Comparison of ENCODE assay signal across 37 mouse cellular contexts in the genomic region with DNA sequence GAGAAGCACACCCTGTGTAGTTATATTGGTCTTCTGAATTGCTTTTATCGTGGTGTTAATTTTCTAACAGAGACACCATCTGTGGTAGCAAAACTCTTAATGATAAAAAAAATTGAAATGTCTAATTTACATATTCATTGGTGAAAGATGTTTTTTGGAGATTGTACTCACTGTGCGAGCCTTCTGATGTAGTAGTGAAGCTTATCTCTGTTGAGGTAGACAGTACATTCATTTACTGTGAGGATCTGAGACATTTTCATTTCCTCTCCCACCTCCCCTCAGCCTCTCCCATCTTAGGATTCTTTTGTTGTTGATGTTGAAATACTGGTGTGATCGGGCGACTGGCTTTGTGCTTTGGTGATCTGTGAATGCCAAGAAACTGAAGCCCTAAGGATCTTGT. TPM values are rescaled to one million over a fixed set of nuclear protein-coding genes. Genes with fewer than 3 reads are reported as not detected.
DNase-seq lines count a peak whose midpoint lies in the region; ATAC-seq and TF ChIP-seq lines count a peak whose summit lies in the region.
"Had no signal": no experiment of that assay in that cellular context is flagged by ENCODE, and none has a peak within 500 bp of the region (broad histone marks: within the 10 kb centered on the region; RNA-seq: fewer than 3 reads in every experiment).

No protein-coding gene starts in this region.

- H3K4me1 ChIP-seq in forebrain, embryonic 15.5 days = 0 out of 2 replicates have a peak, but pooled peaks cover 4% of the 10 kb centered on the region
- H3K4me1 ChIP-seq in forebrain, embryonic 13.5 days = peaks cover 8% of the 10 kb centered on the region
- H3K4me1 ChIP-seq in neural tube, embryonic 15.5 days = peaks cover 14% of the 10 kb centered on the region
- H3K4me1 ChIP-seq: embryonic facial prominence, embryonic 15.5 days; intestine, embryonic 15.5 days had no signal

- peak in 1 of 2 experiments; percentile 11 for DNase-seq in layer of hippocampus, adult 2 months (ENCODE audit: low spot score in 2 of 2)
- no peak for DNase-seq in layer of hippocampus, postnatal 25 days (ENCODE audit: extremely low spot score in 1 of 2, low spot score in 1 of 2)
- DNase-seq in neural tube, embryonic 10.5 days (ENCODE audit: extremely low spot score, low spot score) = no peak
- DNase-seq in thymus, postnatal 10 days (ENCODE audit: low spot score in 2 of 2) = no peak
- DNase-seq: adrenal gland, adult 2 months; adrenal gland, postnatal 36 days; cerebellum, adult 2 months; cerebellum, postnatal 14 days; gastrocnemius, adult 2 months; gastrocnemius, postnatal 36 days; heart, adult 18-20 months; heart, postnatal 4 days; kidney, adult 2 months; kidney, postnatal 36 days; lung, embryonic 14.5 days; lung, postnatal 14 days; midbrain, embryonic 14.5 days; spleen, adult 18-20 months; thymus, postnatal 25 days had no signal

- no peak overlapping the region for H3K4me2 ChIP-seq in forebrain, embryonic 15.5 days (replicated peaks)
- H3K4me2 ChIP-seq in forebrain, embryonic 13.5 days = no peak overlapping the region
- H3K4me2 ChIP-seq in neural tube, embryonic 15.5 days = no peak overlapping the region
- H3K4me2 ChIP-seq: embryonic facial prominence, embryonic 15.5 days; heart, embryonic 12.5 days; intestine, embryonic 15.5 days; limb, embryonic 15.5 days; lung, embryonic 14.5 days had no signal

- no peaks in the 10 kb centered on the region for H3K27me3 ChIP-seq in forebrain, embryonic 15.5 days
- H3K27me3 ChIP-seq in forebrain, embryonic 13.5 days = no peaks in the 10 kb centered on the region
- H3K27me3 ChIP-seq in neural tube, embryonic 15.5 days (replicated peaks) = no peaks in the 10 kb centered on the region
- H3K27me3 ChIP-seq: embryonic facial prominence, embryonic 15.5 days; intestine, embryonic 15.5 days; limb, embryonic 15.5 days had no signal

- no peaks in the 10 kb centered on the region for H3K36me3 ChIP-seq in forebrain, embryonic 15.5 days
- H3K36me3 ChIP-seq in forebrain, embryonic 13.5 days (ENCODE audit: poor library complexity, severe bottlenecking) = no peaks in the 10 kb centered on the region
- H3K36me3 ChIP-seq in neural tube, embryonic 15.5 days = no peaks in the 10 kb centered on the region
- H3K36me3 ChIP-seq: embryonic facial prominence, embryonic 15.5 days; heart, embryonic 12.5 days; intestine, embryonic 15.5 days; limb, embryonic 10.5 days; limb, embryonic 15.5 days had no signal

- ATAC-seq in forebrain, embryonic 15.5 days (replicated peaks) = no peak
- ATAC-seq in forebrain, embryonic 13.5 days = no peak
- no peak for ATAC-seq in neural tube, embryonic 15.5 days (ENCODE audit: low FRiP score)
- ATAC-seq in megakaryocyte-erythroid progenitor cell, adult 5-6 weeks (replicated peaks; ENCODE audit: low FRiP score, low TSS enrichment, poor library complexity, severe bottlenecking) = peak; percentile 65
- ATAC-seq: activated CD4-positive, CD25-positive, alpha-beta regulatory T cell, adult 4 months; hindbrain, embryonic 16.5 days; intestine, embryonic 15.5 days had no signal

- H3K4me3 ChIP-seq in forebrain, embryonic 15.5 days = no peak overlapping the region
- H3K4me3 ChIP-seq in forebrain, embryonic 13.5 days = no peak overlapping the region
- H3K4me3 ChIP-seq in layer of hippocampus, adult 2 months = no peak overlapping the region
- H3K4me3 ChIP-seq in neural tube, embryonic 15.5 days (replicated peaks) = no peak overlapping the region
- H3K4me3 ChIP-seq: embryonic facial prominence, embryonic 15.5 days; gastrocnemius, adult 2 months; heart, embryonic 12.5 days; intestine, embryonic 15.5 days; limb, embryonic 10.5 days; limb, embryonic 15.5 days had no signal

- H3K27ac ChIP-seq in forebrain, embryonic 15.5 days (replicated peaks) = peak overlapping the region; percentile 27; the same call in 1 of the 2 replicates
- no peak overlapping the region for H3K27ac ChIP-seq in forebrain, embryonic 13.5 days
- H3K27ac ChIP-seq in layer of hippocampus, adult 2 months = peak overlapping the region; percentile 60; the same call in 1 of the 2 replicates
- H3K27ac ChIP-seq in neural tube, embryonic 15.5 days (replicated peaks) = 0 out of 2 replicates have a peak overlapping the region, but pooled peaks have one; percentile 11
- H3K27ac ChIP-seq: embryonic facial prominence, embryonic 15.5 days; gastrocnemius, adult 2 months; intestine, embryonic 15.5 days; limb, embryonic 10.5 days; limb, embryonic 15.5 days had no signal

- WGBS in forebrain, embryonic 15.5 days = 67% methylated on average over 4 of the region's 4 CpGs
- WGBS in forebrain, embryonic 13.5 days = 77% methylated on average over 4 of the region's 4 CpGs
- WGBS in neural tube, embryonic 15.5 days = 66% methylated on average over 4 of the region's 4 CpGs

- H3K9me3 ChIP-seq in forebrain, embryonic 15.5 days = no peaks in the 10 kb centered on the region
- H3K9me3 ChIP-seq in forebrain, embryonic 13.5 days (replicated peaks) = no peaks in the 10 kb centered on the region
- no peaks in the 10 kb centered on the region for H3K9me3 ChIP-seq in neural tube, embryonic 15.5 days (replicated peaks)
- H3K9me3 ChIP-seq: embryonic facial prominence, embryonic 15.5 days; heart, embryonic 12.5 days; intestine, embryonic 15.5 days; limb, embryonic 10.5 days; limb, embryonic 15.5 days had no signal

- no peak for TF ChIP-seq CTCF in layer of hippocampus, adult 2 months (conservative IDR thresholded peaks at IDR 0.05)

- H3K9ac ChIP-seq in forebrain, embryonic 15.5 days (replicated peaks) = no peak overlapping the region
- no peak overlapping the region for H3K9ac ChIP-seq in forebrain, embryonic 13.5 days
- no peak overlapping the region for H3K9ac ChIP-seq in neural tube, embryonic 15.5 days (replicated peaks)
- H3K9ac ChIP-seq: embryonic facial prominence, embryonic 15.5 days; heart, embryonic 12.5 days; intestine, embryonic 15.5 days; limb, embryonic 15.5 days; lung, embryonic 14.5 days had no signal

RNA-seq across cellular contexts. Expression of a gene that starts 6.4 kb away (rescaled TPM):
- 0.47 TPM in 1 of 2 replicates, not detected in the other for polyA plus RNA-seq in forebrain, embryonic 15.5 days (2015; fragmentation: Nextera tagmentation; extraction: Ambion mirVana)
- not detected in 2 replicates for polyA plus RNA-seq in forebrain, embryonic 13.5 days (2015; fragmentation: Nextera tagmentation; extraction: Ambion mirVana)
- total RNA-seq in layer of hippocampus, adult 2 months (2021) = not detected
- total RNA-seq in layer of hippocampus, postnatal 25 days (2021) = under 1 TPM in 1 of 2 experiments, not detected in 1; 0.76 TPM
- not detected in 2 replicates for polyA plus RNA-seq in neural tube, embryonic 15.5 days (2015; fragmentation: Nextera tagmentation; extraction: Ambion mirVana)
- not detected in 2 replicates for total RNA-seq in megakaryocyte-erythroid progenitor cell, adult 5-6 weeks (2014; fragmentation: Nextera tagmentation)
- not detected in 2 replicates for total RNA-seq in megakaryocyte-erythroid progenitor cell, adult 5-6 weeks (2017)
- total RNA-seq: adrenal gland, adult 2 months; adrenal gland, postnatal 36 days; gastrocnemius, adult 2 months; heart, adult 18-20 months; heart, postnatal 4 days; left cerebral cortex, postnatal 10 days; megakaryocyte, adult 5-6 weeks; monocyte, adult 5-6 weeks; neutrophil, adult 5-6 weeks had no signal
- polyA plus RNA-seq: activated CD4-positive, CD25-positive, alpha-beta regulatory T cell, adult 4 months; adrenal gland, adult 2 months; cerebellum, adult 2 months; cortical plate, adult 2 months; heart, embryonic 12.5 days; heart, postnatal 0 days; intestine, embryonic 15.5 days; kidney, adult 2 months; kidney, embryonic 16.5 days; limb, embryonic 10.5 days; limb, embryonic 15.5 days; lung, embryonic 14.5 days; midbrain, embryonic 14.5 days had no signal

RNA-seq across cellular contexts. Expression of a gene that starts 24.9 kb away (rescaled TPM):
- 56.6 and 61.3 TPM in 2 replicates for polyA plus RNA-seq in forebrain, embryonic 15.5 days (2015; fragmentation: Nextera tagmentation; extraction: Ambion mirVana)
- 50.9 and 53.3 TPM in 2 replicates for polyA plus RNA-seq in forebrain, embryonic 13.5 days (2015; fragmentation: Nextera tagmentation; extraction: Ambion mirVana)
- total RNA-seq in layer of hippocampus, adult 2 months (2021) = 10 to 100 TPM; 66.4 to 71.5 TPM
- 10 to 100 TPM; 74.8 to 77.0 TPM for total RNA-seq in layer of hippocampus, postnatal 25 days (2021)
- 73.0 and 73.2 TPM in 2 replicates for polyA plus RNA-seq in neural tube, embryonic 15.5 days (2015; fragmentation: Nextera tagmentation; extraction: Ambion mirVana)
- total RNA-seq in megakaryocyte-erythroid progenitor cell, adult 5-6 weeks (2014; fragmentation: Nextera tagmentation) = 117 and 120 TPM in 2 replicates
- 159 and 167 TPM in 2 replicates for total RNA-seq in megakaryocyte-erythroid progenitor cell, adult 5-6 weeks (2017)

RNA-seq across cellular contexts. Expression of a gene that starts 42.5 kb away (rescaled TPM):
- polyA plus RNA-seq in forebrain, embryonic 15.5 days (2015; fragmentation: Nextera tagmentation; extraction: Ambion mirVana) = 84.2 and 92.8 TPM in 2 replicates
- polyA plus RNA-seq in forebrain, embryonic 13.5 days (2015; fragmentation: Nextera tagmentation; extraction: Ambion mirVana) = 34.7 and 41.3 TPM in 2 replicates
- total RNA-seq in layer of hippocampus, adult 2 months (2021) = 1,000 to 10,000 TPM; 1,426 to 1,439 TPM
- total RNA-seq in layer of hippocampus, postnatal 25 days (2021) = 1,000 to 10,000 TPM; 1,421 to 1,512 TPM
- 479 and 515 TPM in 2 replicates for polyA plus RNA-seq in neural tube, embryonic 15.5 days (2015; fragmentation: Nextera tagmentation; extraction: Ambion mirVana)
- not detected in 2 replicates for total RNA-seq in megakaryocyte-erythroid progenitor cell, adult 5-6 weeks (2014; fragmentation: Nextera tagmentation)
- not detected in 2 replicates for total RNA-seq in megakaryocyte-erythroid progenitor cell, adult 5-6 weeks (2017)
- total RNA-seq: megakaryocyte, adult 5-6 weeks; monocyte, adult 5-6 weeks; neutrophil, adult 5-6 weeks had no signal
- polyA plus RNA-seq: activated CD4-positive, CD25-positive, alpha-beta regulatory T cell, adult 4 months had no signal

RNA-seq across cellular contexts. Expression of a gene that starts 49.3 kb away (rescaled TPM):
- polyA plus RNA-seq in forebrain, embryonic 15.5 days (2015; fragmentation: Nextera tagmentation; extraction: Ambion mirVana) = 1.1 and 1.8 TPM in 2 replicates
- 0.77 and 1.1 TPM in 2 replicates for polyA plus RNA-seq in forebrain, embryonic 13.5 days (2015; fragmentation: Nextera tagmentation; extraction: Ambion mirVana)
- 10 to 100 TPM; 48.0 to 53.9 TPM for total RNA-seq in layer of hippocampus, adult 2 months (2021)
- 10 to 100 TPM; 50.2 to 56.0 TPM for total RNA-seq in layer of hippocampus, postnatal 25 days (2021)
- 4.3 TPM in 2 replicates for polyA plus RNA-seq in neural tube, embryonic 15.5 days (2015; fragmentation: Nextera tagmentation; extraction: Ambion mirVana)
- 4.9 and 5.6 TPM in 2 replicates for total RNA-seq in megakaryocyte-erythroid progenitor cell, adult 5-6 weeks (2014; fragmentation: Nextera tagmentation)
- total RNA-seq in megakaryocyte-erythroid progenitor cell, adult 5-6 weeks (2017) = 10.9 and 23.0 TPM in 2 replicates

Comparison
In these comparisons a context has a peak if more than half of its experiments do, and no peak if none do; other contexts are left out.
1. RNA of a gene that starts 42.5 kb away (total RNA-seq): 1,421 to 1,512 TPM in layer of hippocampus, postnatal 25 days and 1,426 to 1,439 TPM in layer of hippocampus, adult 2 months; not detected in megakaryocyte-erythroid progenitor cell, adult 5-6 weeks; every median in the first group is over 1,000 times any median in the second.